Mouse (Mus musculus) MEL (cell line): Measurements from ENCODE around the gene Nepn. TPM values are rescaled to one million over a fixed set of nuclear protein-coding genes. Genes with fewer than 3 reads are reported as not detected.

Source experiments
- DNase-seq: peaks from one replicate; pipeline ENCODE4 v3.0.0; 2011; ENCODE audit warnings: low read depth, low spot score
- H3K27ac ChIP-seq: 2 replicates; pipeline ENCODE4 v1.5.1; 2012; ENCODE audit warnings: low read depth, mild to moderate bottlenecking, control low read depth, low read length, moderate library complexity; ENCODE audit not compliant: control insufficient read depth
- H3K27me3 ChIP-seq, 2 experiments: fragments of 150-350 bp in 1 of 2; sonication (generic) in 1 of 2; 2 replicates each; pipeline ENCODE4 v1.6.1; 2012; ENCODE audit warnings: low read length in 2 of 2, mild to moderate bottlenecking in 2 of 2, improper control_type of control experiment in 1 of 2, moderate library complexity in 1 of 2; ENCODE audit not compliant: insufficient read depth in 2 of 2, control insufficient read depth in 1 of 2
- H3K36me3 ChIP-seq, 2 experiments: 2 replicates each; pipeline ENCODE4 v1.6.1; 2012 to 2014; ENCODE audit warnings: low read length in 2 of 2, improper control_type of control experiment in 1 of 2, inconsistent platforms in 1 of 2, mild to moderate bottlenecking in 1 of 2; ENCODE audit not compliant: insufficient read depth in 2 of 2, control insufficient read depth in 1 of 2
- H3K4me1 ChIP-seq, 2 experiments: fragments of 150-350 bp in 1 of 2; sonication (generic) in 1 of 2; 2 replicates each; pipeline ENCODE4 v1.6.1; 2012; ENCODE audit warnings: low read length in 2 of 2, improper control_type of control experiment in 1 of 2, mild to moderate bottlenecking in 1 of 2; ENCODE audit not compliant: insufficient read depth in 2 of 2, control insufficient read depth in 1 of 2
- H3K4me3 ChIP-seq, 2 experiments: fragments of 150-350 bp in 1 of 2; sonication (generic) in 1 of 2; 2 replicates each; pipeline ENCODE4 v1.5.1; 2012; ENCODE audit warnings: low read depth in 2 of 2, low read length in 2 of 2, mild to moderate bottlenecking in 2 of 2, moderate library complexity in 2 of 2, control low read depth in 1 of 2, improper control_type of control experiment in 1 of 2; ENCODE audit not compliant: control insufficient read depth in 1 of 2, insufficient read depth in 1 of 2
- H3K79me2 ChIP-seq: 2 replicates; pipeline ENCODE4 v1.6.1; 2012; ENCODE audit warnings: mild to moderate bottlenecking, low read length, moderate library complexity; ENCODE audit not compliant: control insufficient read depth, poor library complexity, insufficient read depth
- H3K9ac ChIP-seq: 2 replicates; pipeline ENCODE4 v1.6.1; 2012; ENCODE audit warnings: low read depth, mild to moderate bottlenecking, control low read depth, low read length, moderate library complexity; ENCODE audit not compliant: control insufficient read depth, poor library complexity, severe bottlenecking
- H3K9me3 ChIP-seq: fragments of 150-350 bp; sonication (generic); replicated peaks from 2 replicates; pipeline ENCODE4 v1.6.1; 2012; ENCODE audit warnings: mild to moderate bottlenecking, low read length, improper control_type of control experiment, moderate library complexity; ENCODE audit not compliant: insufficient read depth
- CHD1 ChIP-seq: IDR thresholded peaks from 2 replicates; pipeline ENCODE4 v1.6.1; 2012; ENCODE audit warnings: low read depth, mild to moderate bottlenecking, inconsistent platforms, low read length, improper control_type of control experiment
- CHD2 ChIP-seq: IDR thresholded peaks from 2 replicates; pipeline ENCODE4 v1.6.1; 2011; ENCODE audit warnings: low read length, improper control_type of control experiment
- E2F4 ChIP-seq: IDR thresholded peaks from 2 replicates; pipeline ENCODE4 v1.6.1; 2011; ENCODE audit warnings: low read depth, low read length, improper control_type of control experiment, borderline replicate concordance
- ELF1 ChIP-seq: IDR thresholded peaks from 2 replicates; pipeline ENCODE4 v1.6.1; 2014; ENCODE audit warnings: low read depth, mild to moderate bottlenecking, inconsistent platforms, low read length, improper control_type of control experiment, moderate library complexity
- EP300 ChIP-seq, 2 experiments: IDR thresholded peaks; 2 replicates each; pipeline ENCODE4 v1.6.1; 2011; ENCODE audit warnings: improper control_type of control experiment in 2 of 2, low read length in 2 of 2, low read depth in 1 of 2, mild to moderate bottlenecking in 1 of 2
- GABPA ChIP-seq: IDR thresholded peaks from 2 replicates; pipeline ENCODE4 v1.6.1; 2012; ENCODE audit warnings: low read depth, mild to moderate bottlenecking, inconsistent platforms, low read length, improper control_type of control experiment, moderate library complexity
- GATA1 ChIP-seq: IDR thresholded peaks from 2 replicates; pipeline ENCODE4 v1.6.1; 2011; ENCODE audit warnings: low read depth, low read length, improper control_type of control experiment
- HCFC1 ChIP-seq: IDR thresholded peaks from 2 replicates; pipeline ENCODE4 v1.6.1; 2012; ENCODE audit warnings: low read depth, mild to moderate bottlenecking, inconsistent platforms, low read length, improper control_type of control experiment, moderate library complexity
- MAX ChIP-seq: IDR thresholded peaks from 2 replicates; pipeline ENCODE4 v1.6.1; 2011; ENCODE audit warnings: low read length, improper control_type of control experiment
- MXI1 ChIP-seq: IDR thresholded peaks from 2 replicates; pipeline ENCODE4 v1.6.1; 2011; ENCODE audit warnings: mild to moderate bottlenecking, low read depth, low read length, improper control_type of control experiment
- MYB ChIP-seq: IDR thresholded peaks from 2 replicates; pipeline ENCODE4 v1.6.1; 2011; ENCODE audit warnings: mild to moderate bottlenecking, low read depth, low read length, improper control_type of control experiment
- NELFE ChIP-seq: IDR thresholded peaks from 2 replicates; pipeline ENCODE4 v1.6.1; 2011; ENCODE audit warnings: low read depth, low read length, improper control_type of control experiment
- NRF1 ChIP-seq: IDR thresholded peaks from 2 replicates; pipeline ENCODE4 v1.6.1; 2014; ENCODE audit warnings: low read depth, mild to moderate bottlenecking, inconsistent platforms, low read length, improper control_type of control experiment, moderate library complexity; ENCODE audit not compliant: poor library complexity, insufficient read depth, severe bottlenecking
- RAD21 ChIP-seq: IDR thresholded peaks from 2 replicates; pipeline ENCODE4 v1.6.1; 2011; ENCODE audit warnings: mild to moderate bottlenecking, low read depth, low read length, improper control_type of control experiment
- RCOR1 ChIP-seq: IDR thresholded peaks from 2 replicates; pipeline ENCODE4 v1.6.1; 2012; ENCODE audit warnings: low read depth, mild to moderate bottlenecking, inconsistent platforms, low read length, improper control_type of control experiment
- SIN3A ChIP-seq: IDR thresholded peaks from 2 replicates; pipeline ENCODE4 v1.6.1; 2012; ENCODE audit warnings: low read length, improper control_type of control experiment, inconsistent platforms
- SMC3 ChIP-seq: IDR thresholded peaks from 2 replicates; pipeline ENCODE4 v1.6.1; 2011; ENCODE audit warnings: low read depth, low read length, improper control_type of control experiment
- TBP ChIP-seq: IDR thresholded peaks from 2 replicates; pipeline ENCODE4 v1.8.0; 2011; ENCODE audit warnings: low read depth, low read length, improper control_type of control experiment
- TCF12 ChIP-seq: IDR thresholded peaks from 2 replicates; pipeline ENCODE4 v1.6.1; 2014; ENCODE audit warnings: low read depth, mild to moderate bottlenecking, inconsistent platforms, low read length, improper control_type of control experiment, moderate library complexity
- UBTF ChIP-seq: IDR thresholded peaks from 2 replicates; pipeline ENCODE4 v1.6.1; 2012; ENCODE audit warnings: low read depth, mild to moderate bottlenecking, inconsistent platforms, low read length, improper control_type of control experiment, moderate library complexity, borderline replicate concordance; ENCODE audit not compliant: insufficient read depth
- ZKSCAN1 ChIP-seq: IDR thresholded peaks from 2 replicates; pipeline ENCODE4 v1.6.1; 2012; ENCODE audit warnings: low read depth, mild to moderate bottlenecking, inconsistent platforms, low read length, improper control_type of control experiment, moderate library complexity
- ZMIZ1 ChIP-seq: IDR thresholded peaks from 2 replicates; pipeline ENCODE4 v1.6.1; 2012; ENCODE audit warnings: low read depth, mild to moderate bottlenecking, inconsistent platforms, low read length, improper control_type of control experiment, moderate library complexity
- ZNF384 ChIP-seq: IDR thresholded peaks from 2 replicates; pipeline ENCODE4 v1.6.1; 2012; ENCODE audit warnings: low read depth, mild to moderate bottlenecking, inconsistent platforms, low read length, improper control_type of control experiment
- polyA plus RNA-seq, 2 experiments: library from polyadenylated mRNA; stranded (reverse) in 1 of 2; unstranded in 1 of 2; fragments of >175 nt in 1 of 2; fragments of >200 nt in 1 of 2; gene quantifications; 2 replicates each; pipeline versions ENCODE4 v1.2.1 to v1.2.4; 2012; ENCODE audit warnings: low replicate concordance in 2 of 2, low read depth in 1 of 2; ENCODE audit not compliant: insufficient read length in 2 of 2, insufficient read depth in 1 of 2, missing spikeins in 1 of 2
- total RNA-seq: library from RNA; depleted of rRNA; stranded (reverse); fragments of 300-350 nt; gene quantifications from 2 replicates; pipeline ENCODE4 v1.2.3, GENCODE M21; 2012

Gene Nepn
- total and polyA plus RNA-seq, 3 experiments: 0.12 to 0.17 TPM; not detected in 1

GRCm38 (mm10) chr10:52377813-52378212 lies 11.0 kb upstream of the Nepn start:
- TF ChIP-seq GATA1 (peak; percentile 69; the same call in 1 of the 2 replicates), CHD2 (no peak), RCOR1 (0 out of 2 replicates have a peak, but pooled peaks have one; percentile 66), E2F4 (no peak), SMC3 (no peak), EP300 (IDR thresholded peaks at IDR 0.05; ENCODE audit: low read depth in 1 of 2, low read length in 2 of 2) (no peak), ZMIZ1 (no peak), NELFE (no peak), MYB (no peak), GABPA (no peak), ZKSCAN1 (no peak)
- TF ChIP-seq, all 39 proteins: peak for 2
- H3K79me2 ChIP-seq: peaks cover 16% of the 10 kb centered on the region
- H3K4me1 ChIP-seq: peaks cover 5 to 16% of the 10 kb centered on the region in 2 experiments
- peak; percentile 43 for DNase-seq
- H3K9me3 ChIP-seq: no peaks in the 10 kb centered on the region
- no peak overlapping the region for H3K9ac ChIP-seq
- no peak overlapping the region for H3K27ac ChIP-seq
- peaks cover 3 to 26% of the 10 kb centered on the region in 2 experiments; a peak in 3 of 4 replicates for H3K36me3 ChIP-seq
- H3K27me3 ChIP-seq: no peaks in the 10 kb centered on the region
- no peak overlapping the region for H3K4me3 ChIP-seq

DNA sequence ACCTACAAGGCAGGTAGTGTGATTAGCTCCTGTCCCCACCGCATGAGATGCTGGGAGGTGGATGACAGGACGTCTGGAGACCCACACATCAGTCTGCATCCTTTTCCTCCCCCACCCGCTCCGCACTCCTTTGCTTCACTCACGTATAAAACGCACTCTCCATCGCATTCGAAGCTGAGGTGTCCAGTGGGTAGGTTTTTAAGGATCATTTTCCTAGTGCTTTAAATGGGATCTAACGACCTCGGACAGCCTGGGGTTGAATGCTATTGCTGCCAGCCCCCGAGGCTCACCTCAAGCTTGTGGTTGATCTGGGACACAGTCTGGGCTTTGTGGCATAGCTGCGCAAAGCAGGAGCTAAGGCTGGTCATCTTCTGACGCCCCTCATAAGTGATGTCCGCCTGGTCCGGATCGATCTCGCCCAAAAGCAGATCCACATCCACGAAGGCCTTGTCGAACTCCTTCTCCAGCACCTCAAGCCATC lies 7.4 kb upstream of the Nepn start:
- TF ChIP-seq MAX: 0 out of 2 replicates have a peak, but pooled peaks have one; percentile 28
- no peak for TF ChIP-seq E2F4
- peak overlapping the region; percentile 79 for H3K9ac ChIP-seq
- H3K27ac ChIP-seq: 0 out of 2 replicates have a peak overlapping the region, but pooled peaks have one; percentile 15
- H3K4me3 ChIP-seq: peak overlapping the region; percentile 69 to 81
- H3K4me1 ChIP-seq: peaks cover 1 to 11% of the 10 kb centered on the region in 2 experiments; a peak in 3 of 4 replicates
- H3K9me3 ChIP-seq: no peaks in the 10 kb centered on the region
- peaks cover 11% of the 10 kb centered on the region for H3K79me2 ChIP-seq
- DNase-seq: peak; percentile 57
- H3K36me3 ChIP-seq: peaks cover 0 to 18% of the 10 kb centered on the region in 2 experiments; a peak in 2 of 4 replicates
- H3K27me3 ChIP-seq: no peaks in the 10 kb centered on the region

GRCm38 (mm10) chr10:52381845-52382591 lies 6.8 kb upstream of the Nepn start, which contains the start of gene Gopc:
Gene Gopc (minus strand): TSS chr10:52382124.
- peak within 1 kb of the TSS; percentile 69 to 85 for H3K4me3 ChIP-seq
- peaks cover 0 to 17% of the 10 kb centered on the region in 2 experiments; a peak in 2 of 4 replicates for H3K36me3 ChIP-seq
- peaks cover 11% of the 10 kb centered on the region for H3K79me2 ChIP-seq
- H3K4me1 ChIP-seq: peaks cover 0 to 13% of the 10 kb centered on the region in 2 experiments; a peak in 2 of 4 replicates
- peak within 1 kb of the TSS; percentile 76 for H3K27ac ChIP-seq
- H3K27me3 ChIP-seq: no peaks in the 10 kb centered on the region
- no peaks in the 10 kb centered on the region for H3K9me3 ChIP-seq
- peak; percentile 98 for DNase-seq
- H3K9ac ChIP-seq: peak within 1 kb of the TSS; percentile 79
- 0 out of 2 replicates have a peak, but pooled peaks have one; percentile 51 for TF ChIP-seq TBP
- TF ChIP-seq TCF12: 0 out of 2 replicates have a peak, but pooled peaks have one; percentile 28
- TF ChIP-seq NELFE: peak; percentile 78
- peak; percentile 64; the same call in 1 of the 2 replicates for TF ChIP-seq ELF1
- no peak for TF ChIP-seq UBTF
- no peak for TF ChIP-seq RAD21
- peak; percentile 89 for TF ChIP-seq NRF1
- TF ChIP-seq RCOR1: no peak
- TF ChIP-seq ZNF384: no peak
- TF ChIP-seq HCFC1: peak; percentile 64
- TF ChIP-seq SIN3A: peak; percentile 61
- peak; percentile 27; the same call in 1 of the 2 replicates for TF ChIP-seq MAX
- peak; percentile 15; the same call in 1 of the 2 replicates for TF ChIP-seq MXI1
- TF ChIP-seq E2F4: no peak
- 0 out of 2 replicates have a peak, but pooled peaks have one; percentile 35 for TF ChIP-seq CHD1
